Mouse (Mus musculus) testis, adult 2 months (tissue): Measurements from ENCODE around the gene Xrcc6.

ENCODE experiments used
- CTCF ChIP-seq: fragments of 200-500 bp; IDR thresholded peaks from 2 replicates; pipeline ENCODE4 v1.5.1; 2012; ENCODE audit warnings: low read depth, mild to moderate bottlenecking, inconsistent platforms, low read length, moderate library complexity; ENCODE audit not compliant: control insufficient read depth, insufficient read depth, insufficient replicate concordance
- POLR2A ChIP-seq: fragments of 200-500 bp; IDR thresholded peaks from 2 replicates; pipeline ENCODE4 v1.6.1; 2012; ENCODE audit warnings: low read depth, mild to moderate bottlenecking, inconsistent platforms, low read length, moderate library complexity; ENCODE audit not compliant: control insufficient read depth

DNA sequence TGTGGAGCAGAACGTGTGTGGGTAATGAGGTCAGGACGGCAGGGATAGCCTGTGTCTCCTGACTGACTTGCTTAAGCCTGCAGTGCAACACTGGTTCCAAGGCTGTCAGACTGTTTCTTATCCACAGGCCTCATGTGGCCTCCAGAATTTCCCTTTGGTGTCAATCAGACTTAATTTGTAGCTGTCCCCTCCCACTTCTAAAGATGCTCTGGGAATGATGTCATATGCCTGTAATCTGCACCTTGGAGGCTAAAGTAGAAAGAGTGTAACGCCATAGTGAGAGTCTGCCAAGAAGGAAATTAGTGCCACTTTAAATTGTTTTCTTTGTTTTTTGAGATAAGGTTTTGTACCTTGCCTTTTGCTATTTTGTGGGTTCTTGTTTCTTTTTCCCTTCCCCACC lies 31.7 kb downstream of the Xrcc6 start:
- TF ChIP-seq POLR2A, result no peak
- TF ChIP-seq CTCF, result no peak
